Mouse (Mus musculus): ENCODE measurements at regions not wholly inside any gene's neighbourhood (a gene's known extent, or its start where the extent isn't known, plus 50 kb on each side); places are given as distances from the start of the nearest gene placed in this dataset.

GRCm38 (mm10) chr5:51811728-51812127, 244.2 kb upstream of the Ppargc1a start:
- Histone ChIP-seq H3K36me3 (ENCODE audit: insufficient read depth) (no peaks in the 10 kb centered on the region), H3K27me3 (ENCODE audit: insufficient read depth, low read length) (no peaks in the 10 kb centered on the region), H3K9ac (no peak overlapping the region), H3K4me3 (ENCODE audit: low read depth, low read length) (no peak overlapping the region), H3K9me3 (ENCODE audit: low read depth, low read length) (no peaks in the 10 kb centered on the region), H3K4me2 (no peak overlapping the region), H3K4me1 (ENCODE audit: insufficient read depth) (no peaks in the 10 kb centered on the region), H3K27ac (ENCODE audit: low read depth) (no peak overlapping the region)
- ATAC-seq (ENCODE audit: insufficient read depth) (no peak), DNase-seq (no peak)
- no peak for TF ChIP-seq CTCF (IDR thresholded peaks at IDR 0.05; ENCODE audit: low read depth)
- 89% methylated on average over 2 of the region's 2 CpGs for WGBS

DNA sequence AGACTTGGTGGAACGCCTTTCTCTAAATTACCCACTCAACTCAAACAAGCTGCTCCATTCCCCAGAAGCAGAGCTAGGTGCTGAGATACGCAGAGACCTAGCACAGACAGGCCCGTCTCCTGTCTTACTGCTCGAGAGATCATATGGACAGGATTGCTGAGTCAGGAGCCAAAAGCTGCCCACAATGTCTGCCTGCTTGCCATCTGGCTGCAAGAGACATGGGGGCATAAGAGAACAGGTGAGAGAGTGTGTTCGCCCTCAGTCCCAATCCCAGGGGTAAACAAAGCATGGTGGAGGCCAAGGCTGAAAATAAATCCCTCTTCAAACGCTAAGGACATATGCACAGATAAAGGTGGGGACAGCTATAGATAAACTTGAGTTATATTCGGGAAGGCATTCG, 234.0 kb upstream of the Ppargc1a start:
- no peak for ATAC-seq (ENCODE audit: insufficient read depth)
- Histone ChIP-seq H3K4me1 (ENCODE audit: insufficient read depth) (peaks cover 3% of the 10 kb centered on the region; the same call in 1 of the 2 replicates), H3K27ac (ENCODE audit: low read depth) (no peak overlapping the region), H3K4me2 (no peak overlapping the region), H3K9ac (no peak overlapping the region), H3K36me3 (ENCODE audit: insufficient read depth) (no peaks in the 10 kb centered on the region), H3K27me3 (ENCODE audit: insufficient read depth, low read length) (no peaks in the 10 kb centered on the region), H3K9me3 (ENCODE audit: low read depth, low read length) (no peaks in the 10 kb centered on the region), H3K4me3 (ENCODE audit: low read depth, low read length) (no peak overlapping the region)
- 73% methylated on average over 8 of the region's 8 CpGs for WGBS
- no peak for TF ChIP-seq CTCF (IDR thresholded peaks at IDR 0.05; ENCODE audit: low read depth)
- DNase-seq = no peak

- DNase-seq = peak; percentile 73
- no peak overlapping the region for H3K27ac ChIP-seq (ENCODE audit: low read depth)
These were observed 232.0 kb upstream of the Ppargc1a start for GRCm38 (mm10) chr5:51799371-51800035.

DNA sequence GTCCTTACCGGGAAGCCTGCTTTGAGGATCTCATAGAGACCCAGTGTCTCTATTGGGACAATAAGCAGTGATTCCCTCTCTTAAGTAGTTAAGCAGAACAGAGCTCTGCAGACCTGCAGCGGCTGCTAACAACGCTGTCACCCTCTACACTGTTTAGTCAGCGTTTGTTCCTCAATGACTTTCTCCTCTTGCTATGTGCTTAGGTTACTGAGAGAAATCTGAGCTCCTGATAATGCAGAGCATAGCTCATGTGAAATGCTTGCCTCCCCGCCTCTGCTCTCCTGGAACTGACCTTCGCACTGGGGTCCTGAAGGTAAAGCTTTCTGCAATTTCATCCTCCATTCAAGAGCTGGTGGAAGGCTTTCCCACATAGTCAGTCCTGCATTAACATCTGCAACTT, 226.6 kb upstream of the Ppargc1a start:
- 32% methylated on average over 6 of the region's 6 CpGs for WGBS
- no peak overlapping the region for H3K4me3 ChIP-seq (ENCODE audit: low read depth, low read length)
- H3K4me1 ChIP-seq (ENCODE audit: insufficient read depth) = no peaks in the 10 kb centered on the region
- H3K9me3 ChIP-seq (ENCODE audit: low read depth, low read length) = no peaks in the 10 kb centered on the region
- H3K4me2 ChIP-seq = no peak overlapping the region
- no peak for TF ChIP-seq CTCF (IDR thresholded peaks at IDR 0.05; ENCODE audit: low read depth)
- no peaks in the 10 kb centered on the region for H3K27me3 ChIP-seq (ENCODE audit: insufficient read depth, low read length)
- no peak overlapping the region for H3K27ac ChIP-seq (ENCODE audit: low read depth)
- no peaks in the 10 kb centered on the region for H3K36me3 ChIP-seq (ENCODE audit: insufficient read depth)
- ATAC-seq (ENCODE audit: insufficient read depth) = no peak
- no peak for DNase-seq
- no peak overlapping the region for H3K9ac ChIP-seq

More at GRCm38 (mm10) chr5:51799371-51800035, 232.0 kb upstream of the Ppargc1a start:
- Histone ChIP-seq H3K4me1 (ENCODE audit: insufficient read depth) (peaks cover 3% of the 10 kb centered on the region; the same call in 1 of the 2 replicates), H3K9ac (no peak overlapping the region), H3K4me3 (ENCODE audit: low read depth, low read length) (no peak overlapping the region), H3K4me2 (no peak overlapping the region), H3K27me3 (ENCODE audit: insufficient read depth, low read length) (no peaks in the 10 kb centered on the region), H3K36me3 (ENCODE audit: insufficient read depth) (no peaks in the 10 kb centered on the region), H3K9me3 (ENCODE audit: low read depth, low read length) (no peaks in the 10 kb centered on the region)
- WGBS = 50% methylated on average over 6 of the region's 6 CpGs
- TF ChIP-seq CTCF (IDR thresholded peaks at IDR 0.05; ENCODE audit: low read depth) = no peak
- peak; percentile 63 for ATAC-seq (ENCODE audit: insufficient read depth)

DNA sequence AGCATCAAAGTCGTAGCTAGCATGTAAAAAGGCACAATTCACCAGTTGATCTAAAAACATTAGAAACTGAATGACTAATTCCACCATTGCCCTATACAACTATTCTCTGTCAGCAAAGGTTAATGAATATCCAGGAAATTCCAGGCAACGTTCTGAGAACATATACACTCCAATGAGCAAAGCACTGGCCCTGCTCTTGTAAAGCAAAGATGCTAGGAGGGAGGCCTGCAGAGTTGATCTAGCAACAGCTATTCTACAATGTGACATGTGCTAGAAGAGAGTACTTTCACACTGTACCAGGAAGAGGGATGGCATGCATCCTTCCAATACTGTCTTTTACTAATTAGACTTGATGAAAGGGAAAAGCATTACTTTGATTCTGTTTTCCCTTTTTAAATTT, 225.4 kb upstream of the Ppargc1a start:
- no peak for ATAC-seq (ENCODE audit: insufficient read depth)
- DNase-seq = no peak
- H3K27me3 ChIP-seq (ENCODE audit: insufficient read depth, low read length) = no peaks in the 10 kb centered on the region
- TF ChIP-seq CTCF (IDR thresholded peaks at IDR 0.05; ENCODE audit: low read depth) = no peak
- WGBS = 44% methylated on average over 2 of the region's 2 CpGs
- H3K4me1 ChIP-seq (ENCODE audit: insufficient read depth) = no peaks in the 10 kb centered on the region
- no peaks in the 10 kb centered on the region for H3K36me3 ChIP-seq (ENCODE audit: insufficient read depth)
- no peaks in the 10 kb centered on the region for H3K9me3 ChIP-seq (ENCODE audit: low read depth, low read length)
- no peak overlapping the region for H3K4me2 ChIP-seq
- H3K9ac ChIP-seq = no peak overlapping the region
- no peak overlapping the region for H3K27ac ChIP-seq (ENCODE audit: low read depth)
- H3K4me3 ChIP-seq (ENCODE audit: low read depth, low read length) = no peak overlapping the region

GRCm38 (mm10) chr5:51788768-51789167, 221.2 kb upstream of the Ppargc1a start:
- H3K27ac ChIP-seq (ENCODE audit: low read depth) = no peak overlapping the region
- no peak overlapping the region for H3K4me2 ChIP-seq
- H3K4me3 ChIP-seq (ENCODE audit: low read depth, low read length) = no peak overlapping the region
- no peaks in the 10 kb centered on the region for H3K4me1 ChIP-seq (ENCODE audit: insufficient read depth)
- no peak overlapping the region for H3K9ac ChIP-seq
- H3K27me3 ChIP-seq (ENCODE audit: insufficient read depth, low read length) = no peaks in the 10 kb centered on the region
- no peak for TF ChIP-seq CTCF (IDR thresholded peaks at IDR 0.05; ENCODE audit: low read depth)
- DNase-seq (no peak), ATAC-seq (ENCODE audit: insufficient read depth) (no peak)
- WGBS = 74% methylated on average over 6 of the region's 6 CpGs
- no peaks in the 10 kb centered on the region for H3K36me3 ChIP-seq (ENCODE audit: insufficient read depth)
- no peaks in the 10 kb centered on the region for H3K9me3 ChIP-seq (ENCODE audit: low read depth, low read length)

GRCm38 (mm10) chr5:51783523-51783922, 216.0 kb upstream of the Ppargc1a start:
- DNase-seq (no peak), ATAC-seq (ENCODE audit: insufficient read depth) (no peak)
- Histone ChIP-seq H3K27ac (ENCODE audit: low read depth) (no peak overlapping the region), H3K4me2 (no peak overlapping the region), H3K9me3 (ENCODE audit: low read depth, low read length) (no peaks in the 10 kb centered on the region), H3K27me3 (ENCODE audit: insufficient read depth, low read length) (no peaks in the 10 kb centered on the region), H3K36me3 (ENCODE audit: insufficient read depth) (no peaks in the 10 kb centered on the region), H3K4me3 (ENCODE audit: low read depth, low read length) (no peak overlapping the region), H3K9ac (no peak overlapping the region), H3K4me1 (ENCODE audit: insufficient read depth) (no peaks in the 10 kb centered on the region)
- TF ChIP-seq CTCF (IDR thresholded peaks at IDR 0.05; ENCODE audit: low read depth) = no peak
- WGBS = 62% methylated on average over 5 of the region's 5 CpGs
